Mouse (Mus musculus) forebrain, embryonic 12.5 days (tissue): ENCODE results near the gene Rbp1. TPM values are rescaled to one million over a fixed set of nuclear protein-coding genes. Genes with fewer than 3 reads are reported as not detected.

Experiments used
- ATAC-seq: fragments of 200-750 bp; cut with Nextera tagmentation; 2 replicates; pipeline ENCODE4 v1.8.0; 2017; ENCODE audit warnings: moderate TSS enrichment; ENCODE audit not compliant: low FRiP score
- H3K27ac ChIP-seq: fragments of 300-500 bp; sonication (generic); 2 replicates; pipeline ENCODE4 v1.5.1; 2016; ENCODE audit warnings: mild to moderate bottlenecking
- H3K27me3 ChIP-seq: fragments of 300-500 bp; sonication (generic); 2 replicates; pipeline ENCODE4 v1.6.1; 2016; ENCODE audit warnings: mild to moderate bottlenecking
- H3K36me3 ChIP-seq: fragments of 300-500 bp; sonication (generic); replicated peaks from 2 replicates; pipeline ENCODE4 v1.6.1; 2016; ENCODE audit warnings: mild to moderate bottlenecking
- H3K4me1 ChIP-seq: fragments of 300-500 bp; sonication (generic); 2 replicates; pipeline ENCODE4 v1.6.1; 2016
- H3K4me2 ChIP-seq: fragments of 300-500 bp; sonication (generic); 2 replicates; pipeline ENCODE4 v1.6.1; 2016; ENCODE audit warnings: mild to moderate bottlenecking, moderate library complexity
- H3K4me3 ChIP-seq: fragments of 300-500 bp; sonication (generic); replicated peaks from 2 replicates; pipeline ENCODE4 v1.5.1; 2016; ENCODE audit warnings: mild to moderate bottlenecking
- H3K9ac ChIP-seq: fragments of 300-500 bp; sonication (generic); 2 replicates; pipeline ENCODE4 v1.6.1; 2016; ENCODE audit warnings: mild to moderate bottlenecking
- H3K9me3 ChIP-seq: fragments of 300-500 bp; sonication (generic); 2 replicates; pipeline ENCODE4 v1.6.1; 2016
- WGBS: fragments of 180-500 bp; shearing (Covaris S2); methylation state at CpG from one replicate; pipeline ENCODE4 v1.1.7; 2016; 5-methylcytosine and 5-hydroxymethylcytosine counted together
- polyA plus RNA-seq: library from polyadenylated mRNA; unstranded; fragments of >200 nt; fragmentation: Nextera tagmentation; extraction: Ambion mirVana; gene quantifications from 2 replicates; pipeline ENCODE4 v1.2.1, GENCODE M21; 2016

Rbp1 gene
- polyA plus RNA-seq, result 42.9 and 50.9 TPM in 2 replicates

DNA sequence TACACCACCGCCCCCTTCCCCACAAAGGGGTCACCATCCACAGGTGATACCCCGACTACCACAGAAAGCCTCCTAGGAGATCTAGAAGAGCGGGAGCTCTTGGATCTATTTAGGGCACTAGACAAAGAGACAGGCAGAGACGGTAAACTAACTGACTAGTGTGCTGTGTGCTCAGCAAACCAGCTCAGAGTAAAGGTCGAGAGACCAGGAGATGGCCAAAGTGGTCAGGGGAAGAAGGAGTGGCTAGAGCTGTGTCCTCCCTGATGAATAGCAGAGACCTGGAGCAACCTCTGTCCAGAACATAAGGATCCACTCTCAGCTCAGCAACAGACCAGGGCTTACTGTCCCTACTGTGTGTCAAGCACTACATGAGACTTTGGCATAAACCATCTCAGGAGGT, at the start of gene Rbp1:
Gene Rbp1, plus strand, starts transcription at position 306 of the 400 bp plus-strand sequence.
- H3K4me2 ChIP-seq, result no peak within 1 kb of the TSS
- H3K36me3 ChIP-seq, result no peaks in the 10 kb centered on the region
- peaks cover 63% of the 10 kb centered on the region for H3K27me3 ChIP-seq
- WGBS, result 85% methylated on average over 5 of the region's 5 CpGs
- H3K27ac ChIP-seq, result no peak within 1 kb of the TSS
- peaks cover 33% of the 10 kb centered on the region for H3K4me1 ChIP-seq
- no peak for ATAC-seq
- no peak within 1 kb of the TSS for H3K9ac ChIP-seq
- H3K9me3 ChIP-seq, result no peaks in the 10 kb centered on the region
- no peak within 1 kb of the TSS for H3K4me3 ChIP-seq

DNA sequence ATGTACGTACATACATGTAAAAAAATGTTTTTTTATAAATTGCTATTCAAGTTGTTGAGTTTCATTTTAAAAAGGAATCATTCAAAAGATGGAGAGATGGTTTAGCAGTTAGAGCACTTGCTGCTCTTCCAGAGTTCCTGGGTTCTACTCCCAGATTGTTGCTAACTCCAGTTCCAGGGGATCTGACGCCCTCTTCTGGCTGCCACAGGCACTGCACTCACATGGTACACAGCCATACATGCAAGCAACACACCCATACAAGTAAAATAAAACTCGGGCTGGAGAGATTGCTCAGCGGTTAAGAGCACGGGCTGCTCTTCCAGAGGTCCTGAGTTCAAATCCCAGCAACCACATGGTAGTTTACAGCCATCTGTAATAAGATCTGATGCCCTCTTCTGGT, 49.4 kb upstream of the Rbp1 start:
- ATAC-seq, result no peak
- peaks cover 18% of the 10 kb centered on the region for H3K4me1 ChIP-seq
- no peaks in the 10 kb centered on the region for H3K27me3 ChIP-seq
- no peak overlapping the region for H3K4me3 ChIP-seq
- WGBS, result 92% methylated on average over 5 of the region's 5 CpGs
- H3K4me2 ChIP-seq, result no peak overlapping the region
- no peaks in the 10 kb centered on the region for H3K36me3 ChIP-seq
- no peaks in the 10 kb centered on the region for H3K9me3 ChIP-seq
- H3K27ac ChIP-seq, result no peak overlapping the region
- H3K9ac ChIP-seq, result no peak overlapping the region

DNA sequence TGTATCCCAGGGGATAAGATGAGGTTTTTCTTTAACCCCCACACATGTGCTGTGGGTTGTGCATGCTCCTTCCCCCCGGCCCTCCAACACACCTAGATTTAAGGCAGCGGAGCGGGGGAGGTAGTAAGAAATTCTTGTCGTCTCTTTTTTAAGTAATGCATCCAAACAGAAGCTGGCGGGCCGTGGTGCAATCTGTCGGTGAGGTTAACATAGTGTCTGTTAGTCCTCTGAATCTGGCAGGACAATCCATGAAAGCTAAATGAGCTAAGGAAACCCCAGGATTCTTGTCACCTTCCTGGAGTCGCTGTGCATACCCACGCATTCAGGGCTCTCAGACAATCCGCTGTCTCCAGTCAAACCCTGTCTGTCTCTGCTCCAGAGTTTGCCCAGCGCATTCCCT, 47.9 kb upstream of the Rbp1 start:
- ATAC-seq, result no peak
- no peak overlapping the region for H3K4me2 ChIP-seq
- H3K4me1 ChIP-seq, result peaks cover 20% of the 10 kb centered on the region
- H3K36me3 ChIP-seq, result no peaks in the 10 kb centered on the region
- no peaks in the 10 kb centered on the region for H3K27me3 ChIP-seq
- no peak overlapping the region for H3K9ac ChIP-seq
- no peak overlapping the region for H3K4me3 ChIP-seq
- H3K9me3 ChIP-seq, result no peaks in the 10 kb centered on the region
- whole genome bisulfite sequencing, result 72% methylated on average over 11 of the region's 11 CpGs
- H3K27ac ChIP-seq, result no peak overlapping the region

DNA sequence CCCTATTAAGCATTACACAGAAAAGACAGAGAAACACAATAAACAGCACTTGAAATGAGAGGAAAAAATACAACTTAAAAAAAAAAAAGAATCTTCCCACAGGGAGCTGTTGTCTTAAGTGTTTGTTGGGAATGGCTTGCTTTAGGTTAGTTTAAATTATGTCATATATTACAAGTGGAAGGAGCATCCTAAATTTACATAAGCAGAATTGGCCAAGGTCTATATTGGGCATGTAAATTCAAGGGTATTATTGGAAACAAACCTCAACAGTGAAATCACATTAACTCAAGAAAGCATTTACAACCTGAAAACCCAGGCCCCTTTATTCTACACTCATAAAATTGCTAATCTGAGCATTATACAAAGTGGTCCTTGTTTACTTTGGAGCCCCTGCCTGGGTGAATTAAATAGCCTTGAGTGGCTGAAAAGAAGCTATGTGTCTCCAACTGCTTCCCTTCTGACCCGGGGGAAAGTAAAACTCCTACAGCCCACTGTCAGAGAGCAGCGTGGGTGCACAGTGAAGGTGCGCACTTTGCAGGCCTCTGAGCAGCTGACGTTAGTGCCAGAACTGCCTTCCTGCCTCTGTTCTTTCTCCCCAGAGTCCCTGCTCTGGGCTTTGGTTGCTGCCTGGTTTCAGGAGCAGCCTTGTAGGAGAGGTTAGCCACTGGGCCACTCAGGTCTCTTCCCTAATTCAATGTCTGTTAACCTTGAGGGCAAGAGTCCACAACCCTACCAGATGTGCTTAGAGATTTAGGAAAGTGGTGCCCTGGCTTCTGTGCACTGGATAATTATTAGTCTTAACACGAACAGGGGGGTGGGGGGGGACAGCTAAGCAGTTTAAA, 47.2 kb upstream of the Rbp1 start:
- Histone ChIP-seq H3K9me3 (no peaks in the 10 kb centered on the region), H3K9ac (no peak overlapping the region), H3K4me3 (no peak overlapping the region), H3K27ac (no peak overlapping the region), H3K27me3 (no peaks in the 10 kb centered on the region), H3K4me1 (peaks cover 17% of the 10 kb centered on the region), H3K4me2 (no peak overlapping the region), H3K36me3 (no peaks in the 10 kb centered on the region)
- 25% methylated on average over 5 of the region's 5 CpGs for WGBS
- ATAC-seq, result no peak

DNA sequence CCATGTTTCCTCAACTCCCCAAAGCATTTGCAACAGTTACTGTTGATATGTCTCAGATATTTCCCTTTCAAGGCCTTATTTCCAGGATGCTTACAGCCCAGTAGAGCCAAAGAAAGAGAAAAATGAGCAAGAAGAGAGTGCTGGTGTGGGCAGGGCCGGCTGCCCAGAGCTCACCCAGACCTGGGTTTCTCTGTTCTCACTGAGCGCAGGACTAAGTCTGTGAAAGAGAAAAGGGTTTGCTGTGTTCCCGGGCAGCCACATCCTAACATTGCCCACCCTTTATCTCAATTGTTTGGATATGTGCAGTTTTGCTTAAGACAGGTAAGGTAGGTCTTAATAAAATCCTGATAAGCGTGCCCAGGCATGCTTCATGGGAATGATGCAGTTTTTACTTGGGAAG, 43.0 kb upstream of the Rbp1 start:
- 73% methylated on average over 4 of the region's 4 CpGs for WGBS

DNA sequence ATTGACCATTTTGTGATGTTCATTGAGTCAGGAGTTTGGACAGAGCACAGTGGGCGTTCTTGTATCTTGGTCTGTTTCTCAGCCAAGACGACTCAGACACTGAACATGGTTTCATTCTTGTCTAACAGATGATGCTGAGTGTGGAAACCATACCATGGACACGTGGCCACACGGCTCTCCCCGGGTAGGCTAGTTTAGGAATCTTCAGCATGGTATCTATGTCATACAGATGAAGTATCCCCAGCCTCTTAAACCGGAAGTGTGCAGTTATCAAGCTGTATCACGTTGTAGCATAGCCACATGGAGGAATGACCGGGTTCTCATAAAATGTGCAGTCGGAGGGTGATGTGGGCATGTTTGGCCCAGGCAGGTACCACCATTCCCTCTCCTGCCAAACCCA, 42.2 kb upstream of the Rbp1 start:
- H3K27me3 ChIP-seq, result no peaks in the 10 kb centered on the region
- H3K27ac ChIP-seq, result no peak overlapping the region
- H3K4me1 ChIP-seq, result peaks cover 9% of the 10 kb centered on the region
- ATAC-seq, result no peak
- no peaks in the 10 kb centered on the region for H3K9me3 ChIP-seq
- no peak overlapping the region for H3K4me3 ChIP-seq
- 89% methylated on average over 9 of the region's 9 CpGs for WGBS
- H3K36me3 ChIP-seq, result no peaks in the 10 kb centered on the region
- H3K9ac ChIP-seq, result no peak overlapping the region
- H3K4me2 ChIP-seq, result no peak overlapping the region

More for the DNA sequence above, 43.0 kb upstream of the Rbp1 start:
- Histone ChIP-seq H3K27me3 (no peaks in the 10 kb centered on the region), H3K27ac (no peak overlapping the region), H3K4me2 (no peak overlapping the region), H3K9ac (no peak overlapping the region), H3K4me1 (peaks cover 16% of the 10 kb centered on the region), H3K9me3 (no peaks in the 10 kb centered on the region), H3K4me3 (no peak overlapping the region), H3K36me3 (no peaks in the 10 kb centered on the region)
- no peak for ATAC-seq

DNA sequence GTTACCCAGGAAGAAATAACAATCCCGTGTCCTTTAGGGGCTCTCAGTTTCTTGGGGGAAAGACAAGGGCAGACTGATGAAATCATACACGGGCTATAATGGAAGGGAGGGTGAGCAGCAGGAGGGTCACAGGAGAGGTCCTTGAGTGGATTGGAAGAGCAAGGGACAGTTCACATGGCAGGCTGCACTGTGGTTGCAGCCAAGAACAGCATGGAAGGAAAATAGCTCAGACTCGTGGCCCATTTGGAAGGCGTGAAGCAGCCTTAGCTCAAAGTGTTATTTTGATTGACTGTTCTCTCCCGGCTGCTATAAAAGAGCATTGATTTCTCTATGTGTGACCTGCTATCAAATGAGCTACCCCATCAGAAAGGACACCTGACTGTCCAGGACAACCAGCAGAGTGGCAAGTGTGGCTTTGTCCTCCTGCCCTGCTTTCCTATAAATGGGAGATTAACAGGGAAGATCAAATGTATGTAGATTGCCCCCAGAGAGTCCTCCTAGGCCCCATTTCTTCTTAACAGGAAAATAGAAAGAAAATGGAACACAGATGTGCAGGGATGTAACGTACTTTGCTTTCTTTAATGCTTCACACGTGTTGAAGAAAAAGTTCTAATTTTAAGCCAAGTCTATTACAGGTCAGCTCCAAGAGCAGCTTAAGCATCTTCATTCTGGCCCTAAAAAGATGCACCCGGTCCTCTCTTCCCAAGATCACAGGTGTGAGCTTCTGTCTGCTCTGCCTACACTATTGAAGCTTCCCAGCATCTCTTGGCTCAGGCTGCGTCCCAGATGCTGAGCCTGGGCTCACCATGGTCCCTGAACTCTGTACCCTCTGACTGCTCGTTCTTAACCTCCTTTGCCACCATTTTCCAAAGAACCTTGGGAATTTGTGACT, 34.8 kb upstream of the Rbp1 start:
- 76% methylated on average over 10 of the region's 10 CpGs for WGBS
- Histone ChIP-seq H3K9me3 (no peaks in the 10 kb centered on the region), H3K27me3 (no peaks in the 10 kb centered on the region), H3K4me3 (no peak overlapping the region), H3K27ac (no peak overlapping the region), H3K36me3 (no peaks in the 10 kb centered on the region), H3K9ac (no peak overlapping the region), H3K4me1 (no peaks in the 10 kb centered on the region), H3K4me2 (no peak overlapping the region)
- ATAC-seq, result no peak

DNA sequence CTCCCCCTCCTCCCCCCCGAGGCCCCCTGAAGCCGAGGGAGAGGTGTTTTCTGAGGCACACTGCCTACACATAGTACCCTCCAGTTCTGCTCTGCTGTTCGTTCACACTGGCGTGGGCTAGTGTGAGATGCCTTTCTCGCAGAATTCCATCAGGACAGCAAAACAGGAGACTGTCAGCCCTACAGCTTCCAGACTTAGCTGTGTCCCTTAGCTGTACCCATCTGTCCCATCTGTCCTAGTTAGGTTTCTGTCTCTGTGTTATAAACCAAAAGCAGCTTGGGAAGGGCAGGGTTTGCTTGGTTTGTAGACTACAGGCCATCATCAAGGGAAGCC, 34.2 kb upstream of the Rbp1 start:
- no peak overlapping the region for H3K4me2 ChIP-seq
- no peak overlapping the region for H3K4me3 ChIP-seq
- no peaks in the 10 kb centered on the region for H3K9me3 ChIP-seq
- H3K4me1 ChIP-seq, result no peaks in the 10 kb centered on the region
- H3K9ac ChIP-seq, result no peak overlapping the region
- no peak for ATAC-seq
- 87% methylated on average over 5 of the region's 5 CpGs for WGBS
- no peak overlapping the region for H3K27ac ChIP-seq
- H3K27me3 ChIP-seq, result no peaks in the 10 kb centered on the region
- no peaks in the 10 kb centered on the region for H3K36me3 ChIP-seq

DNA sequence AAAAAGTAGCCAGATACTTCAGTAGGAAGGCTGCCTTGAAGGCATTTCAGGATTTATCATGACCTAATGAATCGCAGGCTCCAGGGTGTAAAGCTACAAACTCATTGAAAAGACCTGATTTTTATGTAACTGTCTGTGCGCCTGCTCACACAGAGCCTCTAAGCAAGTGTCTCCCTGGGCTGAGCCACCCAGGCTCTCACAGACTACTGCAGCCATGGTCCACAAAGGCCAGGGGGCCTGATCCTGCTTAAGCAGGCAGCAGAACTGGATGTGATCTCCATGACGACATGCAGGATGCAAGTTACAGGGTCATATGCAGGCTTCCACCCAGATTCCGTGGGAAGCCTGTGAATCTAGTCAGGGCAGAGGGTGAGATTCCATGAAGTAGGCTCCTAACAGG, 29.3 kb upstream of the Rbp1 start:
- Histone ChIP-seq H3K27me3 (no peaks in the 10 kb centered on the region), H3K4me1 (no peaks in the 10 kb centered on the region), H3K9me3 (no peaks in the 10 kb centered on the region), H3K4me2 (no peak overlapping the region), H3K9ac (no peak overlapping the region), H3K4me3 (no peak overlapping the region), H3K27ac (no peak overlapping the region), H3K36me3 (no peaks in the 10 kb centered on the region)
- ATAC-seq, result no peak
- WGBS, result 79% methylated on average over 4 of the region's 4 CpGs

DNA sequence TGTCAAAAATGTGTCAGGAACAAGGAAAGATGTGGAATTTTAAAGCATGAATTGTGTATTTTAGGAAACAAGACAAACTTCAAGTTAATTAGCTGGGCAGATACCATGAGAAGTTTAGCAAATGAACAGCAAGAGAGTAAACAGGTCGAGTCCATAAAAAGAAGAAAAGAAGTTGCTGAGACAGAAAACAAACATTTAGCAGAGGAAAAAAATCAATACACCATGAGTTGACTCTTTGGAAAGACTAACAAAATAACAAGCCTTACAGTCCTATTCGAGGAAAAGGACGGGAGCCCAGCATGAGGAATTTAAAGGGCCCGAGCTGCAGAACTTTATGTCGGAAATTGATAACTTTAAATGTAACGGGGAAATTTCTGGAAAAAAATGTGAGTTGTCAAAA, 25.6 kb upstream of the Rbp1 start:
- no peaks in the 10 kb centered on the region for H3K27me3 ChIP-seq
- H3K4me2 ChIP-seq, result no peak overlapping the region
- H3K4me3 ChIP-seq, result no peak overlapping the region
- 86% methylated on average over 6 of the region's 6 CpGs for WGBS
- H3K36me3 ChIP-seq, result no peaks in the 10 kb centered on the region
- H3K4me1 ChIP-seq, result peaks cover 5% of the 10 kb centered on the region; the same call in 1 of the 2 replicates
- no peak overlapping the region for H3K27ac ChIP-seq
- ATAC-seq, result no peak
- no peak overlapping the region for H3K9ac ChIP-seq
- H3K9me3 ChIP-seq, result no peaks in the 10 kb centered on the region

DNA sequence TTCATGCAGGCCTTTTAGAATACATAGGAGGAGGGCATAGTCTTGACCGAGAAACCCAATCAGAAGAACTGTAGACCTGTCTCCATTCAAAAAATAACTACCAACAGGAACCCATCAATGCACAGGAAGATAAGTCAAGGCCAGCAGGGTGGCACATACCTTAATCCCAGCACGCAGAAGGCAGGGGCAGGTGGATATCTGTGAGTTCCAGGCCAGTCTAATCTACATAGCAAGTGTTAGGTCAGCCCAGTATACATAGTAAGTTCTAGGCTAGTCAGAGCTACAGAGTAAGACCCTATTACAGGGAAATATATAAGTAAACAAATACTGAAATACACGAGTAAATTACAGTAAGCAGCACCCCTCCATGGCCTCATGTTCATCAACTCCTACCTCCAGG, 24.9 kb upstream of the Rbp1 start:
- H3K4me1 ChIP-seq, result peaks cover 5% of the 10 kb centered on the region; the same call in 1 of the 2 replicates
- no peak overlapping the region for H3K4me2 ChIP-seq
- H3K9me3 ChIP-seq, result no peaks in the 10 kb centered on the region
- no peaks in the 10 kb centered on the region for H3K27me3 ChIP-seq
- no peak overlapping the region for H3K27ac ChIP-seq
- no peak overlapping the region for H3K9ac ChIP-seq
- no peaks in the 10 kb centered on the region for H3K36me3 ChIP-seq
- 79% methylated on average over 3 of the region's 3 CpGs for WGBS
- no peak overlapping the region for H3K4me3 ChIP-seq
- no peak for ATAC-seq

DNA sequence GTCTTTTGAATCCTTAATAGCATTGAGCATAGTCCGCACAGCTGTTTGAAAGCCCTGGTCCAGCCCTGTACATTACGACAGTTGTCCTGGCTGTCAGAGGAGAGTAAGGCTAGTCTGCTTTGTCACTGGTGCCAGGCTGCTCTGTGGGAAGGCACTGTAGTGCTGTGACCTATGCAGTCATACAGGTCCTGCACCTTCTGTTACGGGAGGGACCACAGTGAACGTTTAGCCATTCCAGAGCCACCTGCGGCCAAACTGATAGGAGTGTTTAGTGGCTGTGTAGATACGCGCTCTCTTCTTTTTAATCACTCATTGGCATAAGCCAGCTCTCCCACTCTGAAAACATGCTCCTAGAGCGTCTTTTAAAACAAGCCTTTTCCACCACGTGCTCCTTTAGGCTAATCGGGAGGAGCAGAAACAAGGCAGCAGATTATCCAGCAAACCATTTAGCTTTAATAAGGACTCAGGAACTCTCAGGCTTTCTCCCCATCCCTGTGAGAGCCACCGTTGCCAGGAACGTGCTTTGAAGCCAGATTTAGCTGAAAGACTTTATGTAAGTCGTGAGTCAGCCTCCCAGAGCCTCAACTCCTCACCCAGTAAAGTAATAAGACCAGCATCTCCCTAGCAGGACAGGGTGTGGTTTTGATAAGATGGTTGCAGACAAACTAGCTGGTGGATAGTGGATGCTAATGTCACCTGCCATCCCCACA, 22.4 kb upstream of the Rbp1 start:
- Histone ChIP-seq H3K27ac (no peak overlapping the region), H3K36me3 (no peaks in the 10 kb centered on the region), H3K9me3 (no peaks in the 10 kb centered on the region), H3K4me3 (no peak overlapping the region), H3K9ac (no peak overlapping the region), H3K4me1 (peaks cover 5% of the 10 kb centered on the region; the same call in 1 of the 2 replicates), H3K27me3 (no peaks in the 10 kb centered on the region), H3K4me2 (no peak overlapping the region)
- WGBS, result 72% methylated on average over 13 of the region's 13 CpGs
- ATAC-seq, result no peak
